Mouse (Mus musculus) neural tube, embryonic 13.5 days (tissue): ENCODE data around the gene Faf1. TPM values are rescaled to one million over a fixed set of nuclear protein-coding genes. Genes with fewer than 3 reads are reported as not detected.
A peak's percentile ranks its signal among the peaks of the same experiment; 100 is the strongest.

Source experiments
- ATAC-seq: fragments of 200-750 bp; cut with Nextera tagmentation; 2 replicates; pipeline ENCODE4 v1.8.0; 2017; ENCODE audit warnings: low read depth, mild to moderate bottlenecking, moderate TSS enrichment, moderate library complexity
- H3K27ac ChIP-seq: fragments of 300-500 bp; sonication (generic); replicated peaks from 2 replicates; pipeline ENCODE4 v1.5.1; 2015; ENCODE audit warnings: moderate library complexity, mild to moderate bottlenecking, inconsistent platforms
- H3K27me3 ChIP-seq: fragments of 300-500 bp; sonication (generic); 2 replicates; pipeline ENCODE4 v1.6.1; 2015; ENCODE audit warnings: mild to moderate bottlenecking, inconsistent platforms
- H3K36me3 ChIP-seq: fragments of 300-500 bp; sonication (generic); 2 replicates; pipeline ENCODE4 v1.6.1; 2015; ENCODE audit warnings: mild to moderate bottlenecking, inconsistent platforms
- H3K4me1 ChIP-seq: fragments of 300-500 bp; sonication (generic); replicated peaks from 2 replicates; pipeline ENCODE4 v1.6.1; 2015; ENCODE audit warnings: inconsistent platforms
- H3K4me2 ChIP-seq: fragments of 300-500 bp; sonication (generic); 2 replicates; pipeline ENCODE4 v1.6.1; 2015; ENCODE audit warnings: inconsistent platforms, mild to moderate bottlenecking, moderate library complexity
- H3K4me3 ChIP-seq: fragments of 300-500 bp; sonication (generic); 2 replicates; pipeline ENCODE4 v1.5.1; 2015; ENCODE audit warnings: mild to moderate bottlenecking, inconsistent platforms
- H3K9ac ChIP-seq: fragments of 300-500 bp; sonication (generic); 2 replicates; pipeline ENCODE4 v1.6.1; 2015; ENCODE audit warnings: moderate library complexity, mild to moderate bottlenecking, inconsistent platforms
- H3K9me3 ChIP-seq: fragments of 300-500 bp; sonication (generic); 2 replicates; pipeline ENCODE4 v1.6.1; 2016; ENCODE audit warnings: inconsistent platforms
- WGBS: fragments of 180-500 bp; shearing (Covaris S2); methylation state at CpG from one replicate; pipeline ENCODE4 v1.1.7; 2015; 5-methylcytosine and 5-hydroxymethylcytosine counted together
- polyA plus RNA-seq: library from polyadenylated mRNA; unstranded; fragments of >200 nt; fragmentation: Nextera tagmentation; extraction: Ambion mirVana; gene quantifications from 2 replicates; pipeline ENCODE4 v1.2.1, GENCODE M21; 2015

The Faf1 gene
- polyA plus RNA-seq, 1 experiment from 2014 or later: 33.6 TPM

DNA sequence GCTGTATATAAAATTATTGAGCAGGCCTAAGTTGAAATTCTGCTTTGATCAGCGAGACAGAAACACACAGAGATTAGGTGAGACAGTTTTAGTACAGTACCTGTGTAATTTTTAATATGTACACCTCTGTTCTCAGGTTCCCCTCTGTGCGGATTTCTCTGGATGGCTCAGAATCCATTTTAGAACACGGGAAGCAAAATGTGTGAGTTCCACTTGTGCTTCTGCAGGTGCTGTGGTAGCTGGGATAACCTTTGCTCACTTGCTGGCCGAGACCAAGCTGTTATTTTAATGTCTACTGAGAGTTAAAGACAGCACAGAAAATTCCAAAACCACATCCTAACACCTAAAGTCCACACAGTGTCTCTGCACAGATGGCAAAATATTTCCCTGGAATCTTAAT is 20.1 kb upstream of the Faf1 start:
- H3K27me3 ChIP-seq: peaks cover 87% of the 10 kb centered on the region

DNA sequence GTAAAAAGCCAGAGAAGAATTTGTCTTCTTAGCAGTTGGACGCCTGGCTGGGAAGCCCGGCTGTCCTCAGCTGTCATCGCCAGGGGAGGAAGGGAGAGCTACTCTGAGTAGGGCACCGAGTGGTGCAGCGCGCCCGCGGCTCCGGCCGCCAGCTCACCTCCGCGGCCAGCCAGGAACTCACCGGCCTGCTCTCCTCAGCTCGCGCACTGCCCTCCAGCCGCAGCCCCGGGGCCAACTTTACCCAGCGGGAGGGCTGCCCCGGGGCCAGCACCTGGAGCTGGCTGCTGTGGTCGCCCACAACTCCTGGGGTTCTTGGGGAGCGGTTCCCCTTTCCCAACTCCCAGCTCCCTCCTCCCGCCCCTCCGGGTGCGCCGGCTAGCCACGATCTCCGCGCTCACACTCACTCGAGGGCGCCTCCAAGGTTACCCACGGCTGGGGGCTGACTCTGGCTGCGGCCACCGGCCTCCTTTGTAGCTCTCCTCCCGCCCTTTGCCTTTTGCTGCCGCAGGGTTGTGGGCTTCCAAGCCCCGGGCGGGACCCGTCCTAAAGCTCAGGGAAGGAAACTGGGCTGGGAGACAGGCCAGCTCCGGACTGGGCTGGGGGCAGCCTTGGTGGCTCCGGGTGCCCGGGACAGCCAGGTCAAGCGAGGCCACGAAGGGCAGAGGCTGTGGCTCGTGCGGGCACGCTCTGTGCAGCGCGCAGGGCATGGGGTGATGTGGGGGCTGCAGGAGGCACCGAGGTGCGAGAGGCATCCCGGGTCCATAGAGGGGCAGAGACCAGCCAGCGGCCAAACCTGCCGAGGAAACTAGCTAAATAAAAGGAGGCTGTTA is 19.2 kb upstream of the Faf1 start:
- H3K9ac ChIP-seq: no peak overlapping the region

More for the DNA sequence above, 20.1 kb upstream of the Faf1 start:
- Histone ChIP-seq H3K4me2 (no peak overlapping the region), H3K36me3 (no peaks in the 10 kb centered on the region), H3K9me3 (no peaks in the 10 kb centered on the region), H3K9ac (no peak overlapping the region), H3K27ac (no peak overlapping the region), H3K4me1 (peaks cover 10% of the 10 kb centered on the region), H3K4me3 (no peak overlapping the region)
- WGBS: 10% methylated on average over 4 of the region's 4 CpGs
- ATAC-seq: no peak

DNA sequence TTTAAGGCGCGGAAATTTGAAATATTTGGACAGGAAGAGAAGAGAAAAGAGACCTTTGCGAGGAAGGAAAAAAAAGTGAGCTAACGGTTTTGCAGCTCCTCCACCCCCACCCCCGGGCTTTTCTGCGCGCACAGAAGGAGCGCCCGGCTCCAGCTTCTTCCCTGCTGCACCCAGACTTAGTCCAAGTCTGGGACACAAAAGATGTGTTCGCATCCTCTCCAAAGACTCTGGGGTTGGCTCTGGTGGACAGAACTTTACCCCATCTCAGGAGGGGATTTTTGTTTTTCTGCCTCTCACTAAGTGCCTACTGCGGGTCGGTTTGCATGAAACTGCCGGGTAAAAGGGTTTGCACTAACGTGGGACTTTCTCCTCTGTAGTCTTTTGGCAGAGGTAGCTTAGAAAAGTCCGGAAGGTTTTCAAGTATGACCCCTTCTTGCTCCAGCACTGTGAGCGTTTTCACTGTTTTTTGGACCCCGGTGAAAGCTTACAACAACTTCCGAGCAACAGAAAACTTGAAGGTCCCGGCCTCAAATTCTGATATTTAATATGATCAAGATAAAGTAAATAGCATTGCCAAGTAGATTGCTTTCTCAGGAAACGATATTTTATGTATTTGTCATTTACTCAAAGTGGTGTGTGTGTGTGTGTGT is 18.4 kb upstream of the Faf1 start:
- WGBS: 2% methylated on average over 20 of the region's 20 CpGs
- Histone ChIP-seq H3K27ac (no peak overlapping the region), H3K9me3 (no peaks in the 10 kb centered on the region), H3K36me3 (no peaks in the 10 kb centered on the region), H3K4me2 (peak overlapping the region; percentile 47), H3K27me3 (peaks cover 90% of the 10 kb centered on the region), H3K4me1 (peaks cover 10% of the 10 kb centered on the region), H3K4me3 (peak overlapping the region; percentile 22), H3K9ac (no peak overlapping the region)
- no peak; the same call in 1 of the 2 replicates for ATAC-seq

More for the DNA sequence above, 19.2 kb upstream of the Faf1 start:
- Histone ChIP-seq H3K4me1 (peaks cover 10% of the 10 kb centered on the region), H3K4me3 (peak overlapping the region; percentile 22), H3K9me3 (no peaks in the 10 kb centered on the region), H3K4me2 (peak overlapping the region; percentile 47), H3K27me3 (peaks cover 86% of the 10 kb centered on the region), H3K36me3 (no peaks in the 10 kb centered on the region), H3K27ac (no peak overlapping the region)
- under 1% methylated on average over 53 of the region's 53 CpGs for WGBS
- peak; percentile 67 for ATAC-seq

DNA sequence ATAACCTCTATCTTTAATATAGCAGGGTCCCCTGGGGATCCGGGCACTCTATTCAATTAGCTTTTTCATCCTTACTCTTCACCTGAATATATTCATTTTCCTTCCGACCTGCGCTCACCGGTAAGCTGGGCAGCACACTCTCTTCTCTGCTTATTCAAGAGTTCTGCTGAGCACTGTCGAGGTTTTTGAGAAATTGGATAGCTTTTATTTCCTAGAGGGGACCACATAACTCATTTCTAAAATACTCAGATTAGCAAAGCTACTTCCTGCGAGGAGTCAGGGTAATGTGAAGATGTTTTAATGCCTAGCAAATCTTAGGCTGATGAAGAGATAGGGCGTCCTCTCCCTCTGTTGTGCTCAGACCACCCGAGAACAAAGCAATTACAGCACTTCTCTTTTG is 17.6 kb upstream of the Faf1 start:
- Histone ChIP-seq H3K4me1 (peaks cover 10% of the 10 kb centered on the region), H3K9me3 (no peaks in the 10 kb centered on the region), H3K27ac (no peak overlapping the region), H3K27me3 (peaks cover 91% of the 10 kb centered on the region), H3K4me2 (no peak overlapping the region), H3K4me3 (no peak overlapping the region), H3K36me3 (no peaks in the 10 kb centered on the region), H3K9ac (no peak overlapping the region)
- no peak for ATAC-seq
- 3% methylated on average over 8 of the region's 8 CpGs for WGBS

DNA sequence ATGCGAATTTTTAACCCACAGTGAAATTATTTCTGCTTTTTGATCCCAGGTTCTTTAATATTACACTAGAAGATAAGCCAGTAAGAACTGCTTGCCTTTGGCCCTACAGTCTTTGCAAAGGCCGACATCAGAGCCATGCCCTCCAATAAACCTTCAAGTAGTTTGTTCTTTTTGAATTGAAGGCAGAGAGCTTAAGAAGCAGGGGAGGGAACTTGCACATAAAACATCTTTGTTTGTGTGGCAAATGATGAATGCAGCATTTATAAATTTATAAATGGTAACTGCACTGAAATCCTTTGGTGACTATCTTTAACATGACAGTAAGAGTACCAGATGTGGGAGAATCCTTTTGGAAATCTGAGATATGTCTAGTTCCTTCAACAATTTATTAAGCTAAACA is 16.8 kb upstream of the Faf1 start:
- ATAC-seq: no peak
- Histone ChIP-seq H3K27me3 (peaks cover 91% of the 10 kb centered on the region), H3K4me3 (no peak overlapping the region), H3K27ac (no peak overlapping the region), H3K9me3 (no peaks in the 10 kb centered on the region), H3K4me2 (no peak overlapping the region), H3K9ac (no peak overlapping the region), H3K36me3 (no peaks in the 10 kb centered on the region), H3K4me1 (peaks cover 10% of the 10 kb centered on the region)
- WGBS: 14% methylated on average over 2 of the region's 2 CpGs

DNA sequence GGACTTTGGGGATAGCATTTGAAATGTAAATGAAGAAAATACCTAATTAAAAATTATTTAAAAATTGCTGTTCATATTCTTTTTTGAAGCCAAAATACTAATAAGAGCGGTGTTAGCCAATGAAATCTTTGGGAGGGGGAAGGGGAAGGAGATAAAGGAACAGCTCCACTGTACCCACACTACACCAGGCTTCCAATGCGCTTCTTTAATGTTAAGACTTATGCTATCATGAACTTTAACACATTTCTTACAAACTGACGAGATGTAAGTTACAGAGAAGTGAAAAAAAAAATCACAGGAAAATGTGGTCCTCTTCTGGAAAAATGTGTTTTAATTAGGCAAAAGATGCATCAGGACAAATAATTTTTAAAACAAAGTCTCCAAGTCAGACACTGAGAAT is 15.8 kb upstream of the Faf1 start:
- no peaks in the 10 kb centered on the region for H3K36me3 ChIP-seq
- H3K4me3 ChIP-seq: no peak overlapping the region
- WGBS: 11% methylated on average over 3 of the region's 3 CpGs
- H3K4me1 ChIP-seq: peaks cover 18% of the 10 kb centered on the region
- no peak for ATAC-seq
- H3K9me3 ChIP-seq: no peaks in the 10 kb centered on the region
- peaks cover 91% of the 10 kb centered on the region for H3K27me3 ChIP-seq
- H3K4me2 ChIP-seq: no peak overlapping the region
- H3K27ac ChIP-seq: no peak overlapping the region
- no peak overlapping the region for H3K9ac ChIP-seq

DNA sequence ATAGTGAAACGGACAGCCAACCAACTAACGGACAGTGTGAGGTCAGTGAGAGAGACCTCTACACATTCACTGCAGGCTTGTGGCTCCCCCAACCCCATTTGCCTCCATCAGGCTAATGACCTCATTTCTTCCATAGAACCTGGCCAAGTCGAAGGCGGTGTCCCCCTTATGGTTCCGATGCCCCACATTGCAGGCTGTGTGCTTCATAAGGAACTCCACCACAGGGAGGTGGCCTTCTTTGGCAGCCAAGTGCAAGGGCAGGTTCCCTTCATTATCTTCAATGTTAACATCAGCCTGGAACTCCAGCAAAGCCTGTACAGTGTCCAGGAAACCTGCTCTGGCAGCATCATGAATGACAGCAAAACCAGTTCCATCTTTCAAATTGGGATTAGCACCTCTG is 15.2 kb upstream of the Faf1 start:
- Histone ChIP-seq H3K27me3 (peaks cover 91% of the 10 kb centered on the region), H3K9me3 (no peaks in the 10 kb centered on the region), H3K27ac (no peak overlapping the region), H3K4me1 (peaks cover 25% of the 10 kb centered on the region), H3K4me2 (no peak overlapping the region), H3K9ac (no peak overlapping the region), H3K36me3 (no peaks in the 10 kb centered on the region), H3K4me3 (no peak overlapping the region)
- no peak for ATAC-seq
- 14% methylated on average over 5 of the region's 5 CpGs for WGBS

DNA sequence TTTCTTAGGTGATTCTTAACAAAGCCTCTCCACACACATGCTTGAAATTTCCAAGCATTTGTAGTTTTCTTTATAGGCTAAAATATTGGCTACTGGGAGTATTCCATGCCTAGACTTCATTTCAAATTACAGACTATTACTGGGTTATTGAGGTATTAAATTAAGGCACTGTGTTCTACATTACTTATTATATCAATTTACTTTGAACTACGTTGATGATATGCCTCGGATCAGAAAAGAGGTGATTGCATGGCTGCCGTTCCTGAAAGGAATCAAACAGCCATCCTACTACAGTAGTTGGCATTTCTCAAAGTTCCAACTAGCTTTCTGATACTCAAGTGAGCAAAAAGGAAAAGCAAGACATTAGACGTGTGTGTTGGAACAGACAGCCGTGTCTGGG is 14.1 kb upstream of the Faf1 start:
- peaks cover 90% of the 10 kb centered on the region for H3K27me3 ChIP-seq
- H3K9me3 ChIP-seq: no peaks in the 10 kb centered on the region

DNA sequence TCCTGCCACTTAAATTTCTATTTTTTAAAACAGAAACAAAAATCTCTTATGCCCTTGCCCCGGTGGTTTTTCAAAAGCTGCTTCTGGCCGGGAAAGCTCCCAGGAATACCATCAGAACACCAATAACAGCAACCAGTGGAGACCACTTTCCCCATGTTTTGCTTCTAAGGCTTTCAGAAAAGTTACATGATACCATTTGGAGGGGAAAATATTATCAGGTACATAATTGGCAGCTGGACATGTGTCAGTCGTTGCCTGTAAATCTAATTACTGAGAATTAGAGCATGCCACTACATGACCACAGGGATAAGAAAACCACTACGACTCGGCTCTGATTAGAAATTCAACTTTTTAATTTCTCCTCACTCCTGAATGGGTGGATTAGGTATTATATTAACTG is 12.3 kb upstream of the Faf1 start:
- Histone ChIP-seq H3K9me3 (no peaks in the 10 kb centered on the region), H3K9ac (no peak overlapping the region), H3K4me1 (peaks cover 25% of the 10 kb centered on the region), H3K36me3 (no peaks in the 10 kb centered on the region), H3K4me2 (0 out of 2 replicates have a peak overlapping the region, but pooled peaks have one; percentile 18), H3K4me3 (no peak overlapping the region; the same call in 1 of the 2 replicates), H3K27me3 (peaks cover 80% of the 10 kb centered on the region), H3K27ac (no peak overlapping the region)
- no peak for ATAC-seq
- 7% methylated on average over 5 of the region's 5 CpGs for WGBS

More for the DNA sequence above, 14.1 kb upstream of the Faf1 start:
- ATAC-seq: no peak
- Histone ChIP-seq H3K4me2 (no peak overlapping the region), H3K36me3 (no peaks in the 10 kb centered on the region), H3K9ac (no peak overlapping the region), H3K27ac (no peak overlapping the region), H3K4me3 (no peak overlapping the region), H3K4me1 (peaks cover 29% of the 10 kb centered on the region)
- 5% methylated on average over 5 of the region's 5 CpGs for WGBS

DNA sequence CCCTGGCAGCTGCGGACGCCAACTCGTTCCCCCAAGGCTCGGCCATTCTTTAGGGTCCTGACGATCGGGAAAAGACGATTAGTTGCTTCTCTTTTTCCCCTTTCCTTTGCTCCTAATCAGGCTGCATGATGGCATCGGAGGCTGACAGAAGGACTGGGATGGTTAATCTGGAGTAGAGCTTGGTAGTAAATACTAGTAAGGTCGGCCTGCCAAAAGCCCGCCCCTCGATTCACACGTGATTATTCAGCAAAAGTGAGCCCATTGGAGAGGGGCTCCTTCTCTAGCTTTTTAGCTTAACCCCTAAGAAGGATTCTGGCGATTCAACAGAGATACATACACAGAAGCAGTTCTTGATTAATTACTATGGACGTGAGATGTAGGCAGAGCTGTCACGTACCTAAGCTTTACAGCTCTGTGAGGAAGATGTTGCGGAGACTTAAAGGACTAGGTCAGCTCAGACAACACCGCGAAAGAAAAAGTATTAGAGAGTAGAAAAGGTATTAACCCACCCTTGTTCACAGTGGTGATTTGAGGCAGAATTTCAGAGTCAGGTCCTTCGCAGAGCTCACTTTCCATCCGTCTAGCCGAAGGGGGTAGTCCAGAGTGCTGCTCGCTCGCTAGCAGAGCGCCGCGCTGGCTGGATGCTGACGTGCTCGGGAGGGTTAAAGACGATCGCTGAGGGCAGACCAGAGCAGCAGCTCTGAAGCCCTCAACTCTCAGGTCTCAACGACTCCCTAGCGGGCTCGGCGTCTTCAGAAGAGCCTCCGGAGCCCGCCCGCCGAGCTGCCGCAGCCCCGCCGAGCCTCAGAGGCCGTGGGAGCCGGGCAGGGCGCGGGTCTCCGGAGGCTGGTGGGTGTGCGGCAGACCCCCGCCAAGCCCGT is 11.0 kb upstream of the Faf1 start:
- Histone ChIP-seq H3K36me3 (no peaks in the 10 kb centered on the region), H3K4me1 (peaks cover 25% of the 10 kb centered on the region), H3K27me3 (peaks cover 68% of the 10 kb centered on the region), H3K4me2 (peak overlapping the region; percentile 74), H3K4me3 (peak overlapping the region; percentile 54), H3K9ac (peak overlapping the region; percentile 76), H3K27ac (no peak overlapping the region), H3K9me3 (no peaks in the 10 kb centered on the region)
- WGBS: under 1% methylated on average over 48 of the region's 49 CpGs
- ATAC-seq: peak; percentile 54

DNA sequence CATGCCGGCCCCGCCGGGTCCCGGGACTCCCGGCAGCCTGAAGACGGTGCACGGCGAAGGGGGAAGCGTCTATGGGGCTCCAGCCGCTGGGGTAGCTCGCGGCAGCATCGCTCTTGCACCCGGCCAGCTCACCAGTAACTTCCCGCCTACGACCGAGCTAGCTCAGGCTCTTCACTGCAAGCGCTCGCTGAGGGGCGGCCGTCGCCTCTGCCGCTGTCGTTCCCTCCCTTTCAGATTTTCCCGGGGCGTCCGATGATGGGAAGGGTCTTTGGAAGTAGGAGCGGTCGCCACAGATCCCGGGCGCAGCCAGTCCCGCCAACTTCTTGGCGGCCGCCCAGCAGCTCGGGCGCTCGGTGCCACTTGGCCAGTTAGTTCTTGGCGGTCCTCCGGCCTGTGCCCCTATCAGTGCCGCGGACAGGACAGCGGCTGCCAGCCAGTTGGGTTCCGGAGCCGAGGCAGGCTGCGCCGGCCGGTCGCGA is 10.4 kb upstream of the Faf1 start:
- H3K4me3 ChIP-seq: peak overlapping the region; percentile 54
- peak overlapping the region; percentile 24; the same call in 1 of the 2 replicates for H3K27ac ChIP-seq
- peaks cover 25% of the 10 kb centered on the region for H3K4me1 ChIP-seq
- H3K9me3 ChIP-seq: no peaks in the 10 kb centered on the region
- under 1% methylated on average over 49 of the region's 49 CpGs for whole genome bisulfite sequencing
- H3K27me3 ChIP-seq: peaks cover 62% of the 10 kb centered on the region
- H3K9ac ChIP-seq: peak overlapping the region; percentile 76
- peak overlapping the region; percentile 74 for H3K4me2 ChIP-seq
- peak; percentile 75 for ATAC-seq
- H3K36me3 ChIP-seq: no peaks in the 10 kb centered on the region
